Mouse (Mus musculus): ENCODE measurements around the gene Celf3. TPM values are rescaled to one million over a fixed set of nuclear protein-coding genes. Genes with fewer than 3 reads are reported as not detected.

Gene Celf3
- polyA plus RNA-seq (2015; fragmentation: Nextera tagmentation; extraction: Ambion mirVana) = 26.0 and 28.1 TPM in 2 replicates

DNA sequence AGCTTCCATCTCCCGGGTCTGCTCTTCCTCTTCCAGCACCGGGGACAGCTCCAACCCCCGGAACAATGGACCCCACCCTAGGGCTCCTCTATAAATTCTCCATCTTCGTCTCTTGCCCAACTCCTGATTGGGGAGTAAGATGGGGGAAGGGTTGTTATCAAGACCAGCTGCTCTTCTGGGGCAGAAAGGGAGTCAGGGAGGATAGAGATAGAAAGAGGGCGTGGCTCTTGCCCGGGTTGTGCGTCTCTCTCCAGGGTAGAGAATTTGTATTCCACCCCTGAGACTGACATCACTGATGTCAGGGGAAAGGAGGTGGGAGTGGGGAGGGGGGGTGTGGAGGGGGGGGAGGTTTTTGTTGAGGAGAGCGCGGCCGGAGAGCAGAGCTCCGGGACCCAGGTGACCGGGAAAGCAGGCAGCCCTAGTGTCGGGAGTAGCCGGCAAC, at the start of gene Celf3:
TSS of gene Celf3 (plus strand) at position 315 of the 442 bp plus-strand sequence.
- H3K27me3 ChIP-seq (replicated peaks) = no peaks in the 10 kb centered on the region; the same call in 1 of the 2 replicates
- peaks cover 8% of the 10 kb centered on the region for H3K4me1 ChIP-seq (replicated peaks)
- no peak within 1 kb of the TSS for H3K27ac ChIP-seq
- peak; percentile 36; the same call in 1 of the 2 replicates for ATAC-seq
- no peak within 1 kb of the TSS for H3K9ac ChIP-seq
- H3K4me3 ChIP-seq (replicated peaks) = peak within 1 kb of the TSS; percentile 19
- no peaks in the 10 kb centered on the region for H3K36me3 ChIP-seq
- no peak within 1 kb of the TSS for H3K4me2 ChIP-seq (replicated peaks)
- no peaks in the 10 kb centered on the region for H3K9me3 ChIP-seq
- 7% methylated on average over 14 of the region's 14 CpGs for WGBS

DNA sequence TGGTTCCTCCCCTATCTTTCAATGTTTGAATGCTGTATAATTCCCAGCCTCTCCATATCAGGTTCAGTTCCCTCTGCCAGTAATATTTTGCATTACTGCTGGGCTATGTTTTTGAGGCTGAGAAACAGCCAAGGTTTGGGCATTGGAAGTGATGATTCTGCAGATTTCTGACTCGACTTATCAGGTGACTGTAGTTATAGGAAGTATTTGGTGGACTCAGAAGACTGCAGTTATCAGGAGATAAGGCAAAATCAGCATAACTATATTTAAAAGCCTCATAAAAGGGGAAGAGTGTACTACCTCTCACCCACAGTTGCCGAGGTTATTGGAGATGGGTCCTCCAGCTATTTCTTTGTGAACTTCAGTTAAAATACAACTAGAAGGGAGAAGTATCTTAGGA, 47.1 kb upstream of the Celf3 start:
- Histone ChIP-seq H3K36me3 (no peaks in the 10 kb centered on the region), H3K4me1 (replicated peaks) (no peaks in the 10 kb centered on the region), H3K9me3 (no peaks in the 10 kb centered on the region), H3K9ac (no peak overlapping the region), H3K4me3 (replicated peaks) (no peak overlapping the region), H3K27ac (no peak overlapping the region), H3K27me3 (replicated peaks) (no peaks in the 10 kb centered on the region), H3K4me2 (replicated peaks) (no peak overlapping the region)
- ATAC-seq = no peak
- 59% methylated on average over 2 of the region's 2 CpGs for WGBS

DNA sequence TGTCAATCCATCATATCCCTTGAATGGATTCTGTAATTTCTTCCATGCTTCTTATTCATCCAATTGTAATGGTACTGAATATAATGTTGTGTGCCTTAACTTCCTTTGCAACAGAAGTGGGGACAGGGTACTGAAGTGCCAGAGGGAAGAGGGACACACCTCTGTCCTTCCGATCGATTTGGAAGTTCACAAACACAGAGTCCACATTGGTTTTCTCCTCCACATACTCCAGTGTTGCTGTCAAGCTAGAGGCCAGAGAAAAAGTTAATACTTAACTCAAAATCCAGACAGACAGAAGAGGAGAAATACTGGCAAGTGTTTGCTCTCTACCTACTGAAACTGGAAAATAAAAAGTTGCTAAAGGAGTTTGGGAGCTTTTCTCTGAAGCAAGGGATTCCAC, 43.8 kb upstream of the Celf3 start:
- Histone ChIP-seq H3K27me3 (replicated peaks) (no peaks in the 10 kb centered on the region), H3K4me1 (replicated peaks) (no peaks in the 10 kb centered on the region), H3K4me2 (replicated peaks) (no peak overlapping the region), H3K9me3 (no peaks in the 10 kb centered on the region), H3K4me3 (replicated peaks) (no peak overlapping the region), H3K9ac (no peak overlapping the region), H3K36me3 (no peaks in the 10 kb centered on the region), H3K27ac (no peak overlapping the region)
- WGBS = 44% methylated on average over 2 of the region's 2 CpGs
- ATAC-seq = 0 out of 2 replicates have a peak, but pooled peaks have one; percentile 15

DNA sequence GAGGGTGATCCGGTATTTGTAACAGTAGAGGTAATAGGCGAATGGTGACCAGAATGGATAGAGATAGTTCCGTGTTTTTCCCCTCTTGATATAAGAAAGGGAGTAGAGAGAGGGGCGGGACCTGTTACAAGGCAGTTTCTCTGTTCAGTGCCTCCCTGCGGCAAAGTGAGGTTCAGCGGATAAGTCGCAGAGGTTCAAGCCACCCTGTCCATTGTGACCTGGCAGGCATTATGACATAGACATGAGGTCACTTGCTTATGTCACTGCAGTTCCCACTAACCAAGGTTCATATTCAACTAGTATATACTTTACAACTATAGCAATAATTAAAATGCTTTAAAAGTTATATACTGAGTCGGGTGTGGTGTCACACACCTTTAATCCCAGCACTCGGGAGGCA, 41.7 kb upstream of the Celf3 start:
- H3K4me2 ChIP-seq (replicated peaks) = no peak overlapping the region

DNA sequence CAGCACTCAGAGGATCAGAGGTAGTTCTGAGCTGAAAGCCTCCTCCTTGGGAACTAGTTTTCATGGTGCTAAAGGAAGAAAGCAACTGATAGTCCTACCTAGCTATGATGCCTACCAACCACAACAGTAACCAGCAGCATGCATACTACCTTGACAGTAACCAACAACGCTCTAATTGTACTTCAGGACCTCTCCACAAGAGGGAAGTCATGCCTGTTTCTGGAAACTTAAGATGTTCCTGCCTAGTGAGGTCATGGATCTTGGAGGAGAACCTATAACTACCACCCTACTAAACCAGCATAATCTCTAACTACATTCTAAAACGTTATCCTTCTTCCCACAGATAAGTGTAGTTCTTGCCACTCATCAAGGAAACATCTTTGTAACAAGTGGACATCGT, 36.9 kb upstream of the Celf3 start:
- no peaks in the 10 kb centered on the region; the same call in 1 of the 2 replicates for H3K4me1 ChIP-seq (replicated peaks)
- H3K9ac ChIP-seq = no peak overlapping the region
- ATAC-seq = no peak
- no peak overlapping the region for H3K27ac ChIP-seq
- no peaks in the 10 kb centered on the region; the same call in 1 of the 2 replicates for H3K36me3 ChIP-seq
- no peak overlapping the region for H3K4me2 ChIP-seq (replicated peaks)
- no peak overlapping the region for H3K4me3 ChIP-seq (replicated peaks)
- 0 out of 2 replicates have a peak, but pooled peaks cover 3% of the 10 kb centered on the region for H3K27me3 ChIP-seq (replicated peaks)
- 38% methylated on average over 3 of the region's 3 CpGs for WGBS
- no peaks in the 10 kb centered on the region for H3K9me3 ChIP-seq

More for the DNA sequence above, 41.7 kb upstream of the Celf3 start:
- Histone ChIP-seq H3K4me1 (replicated peaks) (no peaks in the 10 kb centered on the region), H3K4me3 (replicated peaks) (no peak overlapping the region), H3K36me3 (no peaks in the 10 kb centered on the region), H3K9me3 (no peaks in the 10 kb centered on the region), H3K27me3 (replicated peaks) (0 out of 2 replicates have a peak, but pooled peaks cover 3% of the 10 kb centered on the region), H3K9ac (no peak overlapping the region), H3K27ac (no peak overlapping the region)
- no peak for ATAC-seq
- WGBS = 88% methylated on average over 9 of the region's 9 CpGs

DNA sequence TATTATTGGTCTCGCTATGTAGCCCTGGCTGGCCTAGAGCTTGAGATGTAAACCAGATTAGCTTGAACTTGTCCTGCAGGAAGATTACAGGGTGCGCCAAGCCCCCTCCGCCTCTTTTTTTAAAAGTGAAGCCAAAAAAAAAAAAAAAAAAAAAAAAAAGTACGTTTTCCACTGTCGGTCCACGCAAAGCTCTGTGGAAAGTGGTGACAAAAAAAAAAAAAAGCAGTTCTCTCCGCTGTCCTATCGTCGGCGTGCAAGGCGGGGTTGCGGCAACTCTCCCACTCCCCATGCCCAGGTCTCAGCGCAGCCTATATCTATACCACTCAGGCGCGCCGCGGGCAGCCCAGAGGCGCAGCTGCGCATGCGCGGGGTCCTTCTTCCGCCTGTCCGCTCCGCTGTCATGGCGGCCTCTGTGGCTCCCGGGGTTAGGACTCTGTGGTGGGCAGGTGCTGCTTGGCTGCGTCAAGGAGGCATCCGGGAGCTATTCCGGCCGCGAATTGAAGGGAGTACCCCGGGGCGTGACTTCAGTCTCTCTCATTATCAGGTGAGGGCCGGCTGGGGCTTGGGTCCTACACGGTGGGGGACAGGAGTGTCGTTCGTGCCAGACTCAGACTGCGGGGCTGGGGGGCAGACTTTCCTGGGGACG, 35.0 kb upstream of the Celf3 start, which contains the start of gene Mrpl9:
TSS of gene Mrpl9 (plus strand) at position 368 of the 646 bp plus-strand sequence.
- Histone ChIP-seq H3K4me2 (replicated peaks) (peak within 1 kb of the TSS; percentile 83), H3K4me1 (replicated peaks) (no peaks in the 10 kb centered on the region; the same call in 1 of the 2 replicates), H3K4me3 (replicated peaks) (peak within 1 kb of the TSS; percentile 97), H3K27ac (peak within 1 kb of the TSS; percentile 68; the same call in 1 of the 2 replicates), H3K36me3 (peaks cover 15% of the 10 kb centered on the region), H3K9me3 (no peaks in the 10 kb centered on the region), H3K9ac (peak within 1 kb of the TSS; percentile 93), H3K27me3 (replicated peaks) (0 out of 2 replicates have a peak, but pooled peaks cover 3% of the 10 kb centered on the region)
- peak; percentile 99 for ATAC-seq
- WGBS = under 1% methylated on average over 39 of the region's 39 CpGs

DNA sequence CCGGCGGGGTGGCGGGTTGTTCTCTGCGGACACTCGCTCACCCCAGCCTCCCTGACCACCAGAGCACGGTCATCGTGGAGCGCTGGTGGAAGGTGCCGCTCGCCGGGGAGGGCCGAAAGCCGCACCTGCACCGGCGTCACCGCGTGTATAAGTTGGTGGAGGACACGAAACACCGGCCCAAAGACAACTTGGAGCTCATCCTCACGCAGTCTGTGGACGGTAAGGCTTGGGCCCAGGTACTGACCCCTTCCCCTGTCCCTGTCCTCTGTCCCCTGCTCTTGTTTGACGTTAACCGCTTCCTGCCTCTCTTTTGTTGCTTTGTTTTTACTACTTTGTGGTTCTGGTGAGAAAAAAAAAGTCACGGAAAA, 34.5 kb upstream of the Celf3 start, which contains the start of gene Oaz3:
TSS of gene Oaz3 (minus strand) at position 319 of the 368 bp plus-strand sequence.
- Histone ChIP-seq H3K27me3 (replicated peaks) (0 out of 2 replicates have a peak, but pooled peaks cover 3% of the 10 kb centered on the region), H3K4me2 (replicated peaks) (peak within 1 kb of the TSS; percentile 83), H3K4me1 (replicated peaks) (no peaks in the 10 kb centered on the region; the same call in 1 of the 2 replicates), H3K4me3 (replicated peaks) (peak within 1 kb of the TSS; percentile 97), H3K9ac (peak within 1 kb of the TSS; percentile 93), H3K36me3 (peaks cover 18% of the 10 kb centered on the region), H3K9me3 (no peaks in the 10 kb centered on the region), H3K27ac (peak within 1 kb of the TSS; percentile 68; the same call in 1 of the 2 replicates)
- ATAC-seq = peak; percentile 71
- 1% methylated on average over 24 of the region's 24 CpGs for WGBS

DNA sequence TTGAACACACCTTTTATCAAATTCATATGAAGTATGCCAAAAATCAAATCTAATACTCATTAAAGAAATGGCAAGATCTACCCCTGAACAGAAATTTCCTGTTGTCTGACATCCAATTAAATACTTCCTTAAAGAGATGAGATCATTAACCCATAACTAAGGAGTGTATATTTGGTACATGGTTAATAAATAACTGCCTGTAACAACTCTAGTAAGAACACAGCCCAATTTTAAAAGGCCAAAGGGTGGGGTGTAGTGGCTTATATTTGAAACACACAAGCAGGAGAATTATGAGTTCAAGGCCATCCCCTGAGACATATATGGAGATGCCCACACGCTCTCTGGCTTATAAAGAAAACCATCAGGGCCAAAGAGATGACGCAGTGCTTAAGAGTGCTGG, 28.7 kb upstream of the Celf3 start:
- ATAC-seq = peak; percentile 59; the same call in 1 of the 2 replicates
- no peaks in the 10 kb centered on the region; the same call in 1 of the 2 replicates for H3K4me1 ChIP-seq (replicated peaks)
- H3K27ac ChIP-seq = no peak overlapping the region
- no peaks in the 10 kb centered on the region for H3K9me3 ChIP-seq
- no peak overlapping the region for H3K4me2 ChIP-seq (replicated peaks)
- H3K4me3 ChIP-seq (replicated peaks) = no peak overlapping the region
- peaks cover 18% of the 10 kb centered on the region for H3K36me3 ChIP-seq
- 84% methylated on average over 2 of the region's 2 CpGs for WGBS
- no peak overlapping the region for H3K9ac ChIP-seq
- no peaks in the 10 kb centered on the region for H3K27me3 ChIP-seq (replicated peaks)

DNA sequence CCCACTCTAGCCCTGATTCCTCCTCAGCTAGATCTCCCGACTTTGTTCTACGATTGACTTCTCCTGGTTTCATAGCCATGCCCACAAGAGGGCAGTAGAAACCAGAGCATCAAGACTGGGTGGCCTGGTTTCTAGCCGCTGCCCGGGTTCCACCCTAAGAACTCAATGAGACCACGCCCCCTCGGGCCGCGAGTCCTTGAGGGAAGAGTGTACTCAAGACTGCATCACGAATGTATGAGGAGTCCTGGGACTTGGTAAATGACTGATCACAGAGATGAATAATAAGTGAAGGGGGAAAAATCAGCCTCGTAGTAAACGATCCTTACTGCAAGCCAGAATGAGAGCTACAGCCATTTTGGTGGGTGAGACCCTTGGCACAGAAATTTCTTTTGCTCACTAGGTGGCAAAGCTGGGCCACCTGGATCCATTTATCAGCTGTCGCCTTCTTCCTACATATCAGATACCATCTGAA, 21.5 kb upstream of the Celf3 start:
- no peaks in the 10 kb centered on the region for H3K9me3 ChIP-seq
- ATAC-seq = peak; percentile 94
- no peak overlapping the region for H3K9ac ChIP-seq
- peak overlapping the region; percentile 16; the same call in 1 of the 2 replicates for H3K4me3 ChIP-seq (replicated peaks)
- H3K27ac ChIP-seq = no peak overlapping the region
- no peaks in the 10 kb centered on the region for H3K36me3 ChIP-seq
- 0 out of 2 replicates have a peak, but pooled peaks cover 2% of the 10 kb centered on the region for H3K4me1 ChIP-seq (replicated peaks)
- 2% methylated on average over 12 of the region's 12 CpGs for WGBS
- peak overlapping the region; percentile 54 for H3K4me2 ChIP-seq (replicated peaks)
- H3K27me3 ChIP-seq (replicated peaks) = no peaks in the 10 kb centered on the region

DNA sequence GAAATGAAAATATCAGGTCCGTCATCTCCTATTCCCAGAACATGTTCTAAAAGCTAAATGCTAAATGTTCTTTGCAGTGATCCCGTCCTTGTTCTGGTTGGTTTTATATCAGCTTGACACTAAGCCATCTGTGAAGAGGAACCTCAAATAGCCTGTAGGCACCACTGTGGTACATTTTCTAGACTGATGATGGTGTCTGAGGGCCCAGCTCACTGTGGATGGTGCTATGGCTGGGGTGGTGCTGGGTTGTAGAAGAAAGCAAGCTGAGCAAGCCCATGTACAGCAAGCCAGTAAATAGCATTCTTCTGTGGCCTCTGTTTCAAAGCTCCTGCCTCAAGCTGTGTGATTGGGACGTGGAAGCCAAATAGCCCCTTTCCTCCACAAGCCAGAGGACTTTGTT, 21.0 kb upstream of the Celf3 start:
- Histone ChIP-seq H3K4me1 (replicated peaks) (0 out of 2 replicates have a peak, but pooled peaks cover 2% of the 10 kb centered on the region), H3K36me3 (no peaks in the 10 kb centered on the region), H3K4me2 (replicated peaks) (peak overlapping the region; percentile 54; the same call in 1 of the 2 replicates), H3K9me3 (no peaks in the 10 kb centered on the region), H3K27ac (no peak overlapping the region), H3K27me3 (replicated peaks) (no peaks in the 10 kb centered on the region), H3K9ac (no peak overlapping the region), H3K4me3 (replicated peaks) (no peak overlapping the region)
- 83% methylated on average over 3 of the region's 3 CpGs for WGBS
- ATAC-seq = no peak

DNA sequence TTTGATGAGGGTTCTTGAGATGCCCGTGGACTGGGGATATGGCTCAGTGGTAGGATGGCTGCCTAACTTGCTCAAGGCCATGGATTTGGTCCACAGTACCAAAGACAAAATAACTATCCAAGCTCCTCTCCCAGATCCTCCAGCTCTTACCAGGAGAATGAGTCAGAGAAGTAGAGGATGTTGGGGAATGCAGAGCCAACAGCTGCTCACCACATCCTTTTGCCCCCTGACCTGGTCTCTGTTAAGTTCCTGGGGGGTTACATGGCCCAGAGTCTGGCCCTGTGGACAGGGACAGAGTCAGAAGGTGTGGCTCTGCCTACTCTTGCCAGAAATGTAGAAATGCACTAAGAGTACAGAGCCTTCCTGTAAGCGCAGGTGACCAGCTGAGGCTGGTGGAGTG, 18.3 kb upstream of the Celf3 start:
- ATAC-seq = no peak
- H3K36me3 ChIP-seq = no peaks in the 10 kb centered on the region
- no peak overlapping the region for H3K9ac ChIP-seq
- H3K9me3 ChIP-seq = no peaks in the 10 kb centered on the region
- no peak overlapping the region for H3K4me2 ChIP-seq (replicated peaks)
- WGBS = 93% methylated on average over 2 of the region's 2 CpGs
- H3K4me3 ChIP-seq (replicated peaks) = no peak overlapping the region
- no peaks in the 10 kb centered on the region for H3K27me3 ChIP-seq (replicated peaks)
- no peak overlapping the region for H3K27ac ChIP-seq
- 0 out of 2 replicates have a peak, but pooled peaks cover 2% of the 10 kb centered on the region for H3K4me1 ChIP-seq (replicated peaks)

DNA sequence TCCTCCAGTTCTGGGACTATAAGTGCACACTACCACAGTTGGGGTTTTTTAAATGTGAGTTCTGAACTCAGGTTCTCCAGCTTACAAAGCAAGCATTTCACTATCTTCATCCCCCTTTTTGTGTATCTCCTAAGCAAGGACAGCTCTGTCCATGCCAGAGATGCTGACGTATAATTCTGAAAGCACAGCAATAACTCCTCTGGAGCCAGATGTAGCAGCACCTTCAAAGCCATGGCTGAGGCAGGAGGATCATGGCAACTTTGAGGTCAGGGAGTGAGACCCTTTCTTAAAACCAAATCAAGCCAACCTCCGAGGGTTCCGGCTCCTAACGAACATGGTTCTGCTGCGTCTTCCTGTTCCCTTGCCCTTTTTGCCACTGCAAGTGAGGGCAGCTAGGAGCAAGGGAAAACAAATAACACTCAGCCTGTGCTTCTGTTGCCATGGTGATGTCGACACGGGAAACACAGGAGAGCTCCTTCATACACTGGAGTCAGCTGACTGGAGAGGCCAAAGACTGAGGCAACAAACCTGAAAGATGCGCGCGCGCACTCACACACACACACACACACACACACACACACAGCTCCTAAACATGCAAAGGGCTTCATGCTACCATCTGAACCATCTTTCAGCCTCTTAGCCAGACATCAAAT, 14.0 kb upstream of the Celf3 start:
- ATAC-seq = peak; percentile 47; the same call in 1 of the 2 replicates
- H3K9ac ChIP-seq = no peak overlapping the region
- H3K36me3 ChIP-seq = no peaks in the 10 kb centered on the region
- no peak overlapping the region for H3K4me3 ChIP-seq (replicated peaks)
- no peaks in the 10 kb centered on the region for H3K9me3 ChIP-seq
- H3K4me2 ChIP-seq (replicated peaks) = no peak overlapping the region
- no peaks in the 10 kb centered on the region for H3K4me1 ChIP-seq (replicated peaks)
- H3K27me3 ChIP-seq (replicated peaks) = no peaks in the 10 kb centered on the region
- no peak overlapping the region for H3K27ac ChIP-seq
- 61% methylated on average over 11 of the region's 11 CpGs for WGBS
